In the genomic region with DNA sequence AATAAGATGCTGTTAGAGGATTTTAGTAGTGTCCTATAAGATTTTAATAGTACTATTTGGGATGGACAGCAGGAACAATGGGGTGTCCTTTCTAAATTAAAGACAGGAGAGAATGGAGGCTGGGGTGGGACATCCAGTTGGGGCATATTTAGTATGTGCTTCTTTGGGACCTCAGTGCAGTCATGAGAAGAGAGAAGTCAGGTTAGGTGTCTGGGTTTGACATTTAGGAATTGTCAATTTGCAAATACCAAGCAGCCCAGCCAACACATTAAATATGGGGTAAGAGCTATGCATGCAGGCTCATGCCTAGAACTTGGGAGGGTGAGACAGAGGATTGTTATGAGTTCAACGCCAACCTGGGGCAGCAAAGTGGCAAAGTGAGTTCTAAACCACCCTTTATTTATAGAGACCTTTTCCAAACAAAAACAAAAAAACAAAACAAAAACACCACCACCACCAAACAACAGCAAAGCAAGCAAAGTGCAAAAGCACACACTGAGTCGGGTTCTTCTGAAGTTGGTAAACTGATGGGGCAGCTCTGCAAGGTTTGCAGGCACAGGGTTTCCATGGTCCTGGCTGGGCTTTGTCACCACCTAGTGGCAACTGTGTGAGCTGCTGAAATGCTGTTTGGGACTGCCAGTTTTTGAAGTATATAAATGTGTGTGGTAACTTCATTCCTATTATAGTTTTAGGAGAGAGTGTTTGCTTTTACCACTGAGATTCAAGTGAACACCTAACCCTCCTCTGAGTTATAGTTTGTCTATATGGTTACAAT, we compare ENCODE assay signal across 8 mouse cellular contexts. TPM values are rescaled to one million over a fixed set of nuclear protein-coding genes. Genes with fewer than 3 reads are reported as not detected.
DNase-seq lines count a peak whose midpoint lies in the region; ATAC-seq and TF ChIP-seq lines count a peak whose summit lies in the region.

No protein-coding gene starts in this region.

- no peaks in the 10 kb centered on the region for H3K9me3 ChIP-seq in intestine, postnatal 0 days (ENCODE audit: control insufficient read depth)
- no peaks in the 10 kb centered on the region for H3K9me3 ChIP-seq in limb, embryonic 10.5 days (replicated peaks)

- peak; percentile 98 for TF ChIP-seq CTCF in intestine, postnatal 0 days (IDR thresholded peaks at IDR 0.05; ENCODE audit: low read depth)
- TF ChIP-seq CTCF in olfactory bulb, adult 2 months (IDR thresholded peaks at IDR 0.05; ENCODE audit: insufficient read depth, low read depth, low read length), result peak; percentile 77
- TF ChIP-seq CTCF in thymus, adult 2 months (IDR thresholded peaks at IDR 0.05; ENCODE audit: borderline replicate concordance, control insufficient read depth, extremely low read depth, insufficient read depth, low read length, poor library complexity), result peak; percentile 77; the same call in 1 of the 2 replicates

- no peaks in the 10 kb centered on the region for H3K27me3 ChIP-seq in intestine, postnatal 0 days (replicated peaks; ENCODE audit: control insufficient read depth, insufficient read depth, low read length)
- H3K27me3 ChIP-seq in limb, embryonic 10.5 days (ENCODE audit: low read depth, poor library complexity, severe bottlenecking), result no peaks in the 10 kb centered on the region
- H3K27me3 ChIP-seq in thymus, adult 2 months (ENCODE audit: control insufficient read depth, insufficient read depth, low read length), result no peaks in the 10 kb centered on the region

- no peaks in the 10 kb centered on the region for H3K4me1 ChIP-seq in intestine, postnatal 0 days (replicated peaks; ENCODE audit: control insufficient read depth, insufficient read depth, low read length)
- H3K4me1 ChIP-seq in limb, embryonic 10.5 days, result no peaks in the 10 kb centered on the region
- peaks cover 8% of the 10 kb centered on the region for H3K4me1 ChIP-seq in olfactory bulb, adult 2 months (ENCODE audit: control insufficient read depth, insufficient read depth, low read length)
- no peaks in the 10 kb centered on the region for H3K4me1 ChIP-seq in thymus, adult 2 months (replicated peaks; ENCODE audit: control insufficient read depth, insufficient read depth, low read length)

- ATAC-seq in intestine, postnatal 0 days, result no peak; the same call in 1 of the 2 replicates

- DNase-seq in 3T3-L1 (ENCODE audit: low read depth, low spot score), result peak; percentile 79
- peak; percentile 40 for DNase-seq in Muller cell, postnatal 12 days (ENCODE audit: inconsistent ontology term)
- peak; percentile 85 to 86 for DNase-seq in cerebellum, postnatal 10 days
- DNase-seq in frontal cortex, postnatal 36 days (ENCODE audit: low spot score in 2 of 2), result peak; percentile 77 to 85
- peak; percentile 68 for DNase-seq in limb, embryonic 10.5 days (ENCODE audit: low spot score)
- peak; percentile 80 for DNase-seq in thymus, adult 2 months

- H3K36me3 ChIP-seq in intestine, postnatal 0 days (ENCODE audit: control insufficient read depth, insufficient read depth), result peaks cover 30% of the 10 kb centered on the region
- peaks cover 35% of the 10 kb centered on the region for H3K36me3 ChIP-seq in limb, embryonic 10.5 days
- H3K36me3 ChIP-seq in thymus, adult 2 months (ENCODE audit: control insufficient read depth, insufficient read depth, low read length), result peaks cover 16% of the 10 kb centered on the region

- WGBS in intestine, postnatal 0 days, result 52% methylated on average over 2 of the region's 2 CpGs
- WGBS in limb, embryonic 10.5 days, result 51% methylated on average over 2 of the region's 2 CpGs
- 48% methylated on average over 2 of the region's 2 CpGs for WGBS in olfactory bulb, adult 2 months
- WGBS in thymus, adult 2 months, result 55% methylated on average over 2 of the region's 2 CpGs

- no peak overlapping the region for H3K9ac ChIP-seq in intestine, postnatal 0 days (ENCODE audit: low read depth, low read length)

- no peak overlapping the region for H3K27ac ChIP-seq in intestine, postnatal 0 days (ENCODE audit: low read depth, low read length)
- H3K27ac ChIP-seq in limb, embryonic 10.5 days, result no peak overlapping the region
- H3K27ac ChIP-seq in olfactory bulb, adult 2 months (ENCODE audit: insufficient read depth, low read depth, low read length), result no peak overlapping the region
- no peak overlapping the region for H3K27ac ChIP-seq in thymus, adult 2 months (ENCODE audit: control insufficient read depth, insufficient read depth, low read length)

- no peak overlapping the region for H3K4me3 ChIP-seq in intestine, postnatal 0 days (ENCODE audit: low read depth, low read length)
- no peak overlapping the region for H3K4me3 ChIP-seq in limb, embryonic 10.5 days
- H3K4me3 ChIP-seq in olfactory bulb, adult 2 months (ENCODE audit: insufficient read depth, low read depth, low read length), result no peak overlapping the region
- H3K4me3 ChIP-seq in thymus, adult 2 months (ENCODE audit: control insufficient read depth, insufficient read depth, low read length), result no peak overlapping the region

- no peak for TF ChIP-seq POLR2A in olfactory bulb, adult 2 months (IDR thresholded peaks at IDR 0.05; ENCODE audit: insufficient read depth, low read depth, low read length)
- TF ChIP-seq POLR2A in thymus, adult 2 months (IDR thresholded peaks at IDR 0.05; ENCODE audit: control insufficient read depth, extremely low read depth, insufficient read depth, low read length, poor library complexity), result no peak

- no peak overlapping the region for H3K4me2 ChIP-seq in intestine, postnatal 0 days (replicated peaks; ENCODE audit: low read depth)

RNA-seq across cellular contexts. Expression of a gene that starts 55.5 kb away (rescaled TPM):
- 11.0 and 12.4 TPM in 2 replicates for polyA plus RNA-seq in intestine, postnatal 0 days (2015; fragmentation: Nextera tagmentation; extraction: Ambion mirVana)
- polyA plus RNA-seq in limb, embryonic 10.5 days (2016; fragmentation: Nextera tagmentation; extraction: Ambion mirVana), result 6.6 and 8.3 TPM in 2 replicates
- polyA plus RNA-seq in olfactory bulb, adult 2 months (2012; ENCODE audit: insufficient read depth, insufficient read length, low replicate concordance, missing spikeins), result not detected in 2 replicates
- polyA plus RNA-seq in thymus, adult 2 months (2012; rRNA removed), result 49.0 and 56.8 TPM in 2 replicates
